Mouse (Mus musculus) common myeloid progenitor, adult 5-6 weeks (primary cell): ENCODE data around the gene Naxd. TPM values are rescaled to one million over a fixed set of nuclear protein-coding genes. Genes with fewer than 3 reads are reported as not detected.
A peak's percentile ranks its signal among the peaks of the same experiment; 100 is the strongest.
"Not testable (repeated sequence)": the region's sequence is repeated elsewhere in the genome, so short reads cannot be mapped to it uniquely, and the experiment has no call there.

Experiments
- ATAC-seq: replicated peaks from 2 replicates; pipeline ENCODE4 v1.8.0; 2016; ENCODE audit warnings: low read depth, mild to moderate bottlenecking, moderate TSS enrichment, inconsistent platforms; ENCODE audit not compliant: poor library complexity, severe bottlenecking
- total RNA-seq: library from RNA; stranded (forward); fragments of 200-1000, 187-1606 nt; gene quantifications from 2 replicates; pipeline ENCODE4 v1.2.3, GENCODE M21; 2017

Gene Naxd
- total RNA-seq, result 34.9 and 50.2 TPM in 2 replicates

- peak; percentile 98 for ATAC-seq
Measured at GRCm38 (mm10) chr8:11497017-11497990, at the start of gene Naxd. TSS of gene Naxd (plus strand) at chr8:11497506.

- no peak for ATAC-seq
Measured at GRCm38 (mm10) chr8:11447910-11448570, 49.3 kb upstream of the Naxd start.

- ATAC-seq, result peak; percentile 42
Measured at GRCm38 (mm10) chr8:11450184-11451113, 46.9 kb upstream of the Naxd start.

GRCm38 (mm10) chr8:11452152-11452551 lies 45.2 kb upstream of the Naxd start:
- ATAC-seq, result 0 out of 2 replicates have a peak, but pooled peaks have one; percentile 24

GRCm38 (mm10) chr8:11452559-11452958 lies 44.7 kb upstream of the Naxd start:
- ATAC-seq, result peak; percentile 59

- ATAC-seq, result peak; percentile 37
Measured at GRCm38 (mm10) chr8:11452974-11453373, 44.3 kb upstream of the Naxd start.

- ATAC-seq, result no peak
Measured at GRCm38 (mm10) chr8:11454228-11454627, 43.1 kb upstream of the Naxd start.

- ATAC-seq, result no peak
Measured at GRCm38 (mm10) chr8:11457278-11457677, 40.0 kb upstream of the Naxd start.

- ATAC-seq, result peak; percentile 27; the same call in 1 of the 2 replicates
Measured at GRCm38 (mm10) chr8:11457981-11458836, 39.1 kb upstream of the Naxd start.

GRCm38 (mm10) chr8:11459016-11459415 lies 38.3 kb upstream of the Naxd start:
- ATAC-seq, result no peak

GRCm38 (mm10) chr8:11460934-11461333 lies 36.4 kb upstream of the Naxd start:
- peak; percentile 19 for ATAC-seq

- ATAC-seq, result no peak
Measured at GRCm38 (mm10) chr8:11461847-11462246, 35.5 kb upstream of the Naxd start.

GRCm38 (mm10) chr8:11462641-11463040 lies 34.7 kb upstream of the Naxd start:
- no peak for ATAC-seq

- ATAC-seq, result no peak
Measured at GRCm38 (mm10) chr8:11463541-11463888, 33.8 kb upstream of the Naxd start.

- peak; percentile 70 for ATAC-seq
Measured at GRCm38 (mm10) chr8:11463889-11464706, 33.2 kb upstream of the Naxd start.

- 0 out of 2 replicates have a peak, but pooled peaks have one; percentile 9 for ATAC-seq
Measured at GRCm38 (mm10) chr8:11464707-11464964, 32.7 kb upstream of the Naxd start.

- no peak for ATAC-seq
Measured at GRCm38 (mm10) chr8:11465619-11466018, 31.7 kb upstream of the Naxd start.

- ATAC-seq, result not testable (repeated sequence)
Measured at GRCm38 (mm10) chr8:11466528-11466927, 30.8 kb upstream of the Naxd start.
